Mouse (Mus musculus): Measurements from ENCODE around the gene Gm11077.

Gene Gm11077

DNA sequence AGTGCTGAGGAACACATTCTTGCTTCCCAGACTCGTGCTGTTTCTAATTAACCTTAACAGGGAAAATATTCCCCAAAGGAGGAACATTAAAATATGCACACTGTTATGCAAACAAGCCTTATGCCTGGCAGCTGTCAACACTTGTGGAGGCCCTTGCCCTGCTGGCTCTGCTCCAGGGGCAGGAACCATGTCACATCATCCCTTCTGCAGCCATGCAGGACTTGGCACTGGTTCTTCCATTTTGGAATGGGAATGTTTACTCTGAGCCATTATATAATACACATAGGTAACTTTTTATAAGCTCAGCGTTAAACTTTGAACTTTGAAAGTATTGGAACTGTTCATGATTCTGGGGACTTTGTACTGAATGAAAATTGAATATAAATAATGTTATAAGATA, 18.5 kb downstream of the Gm11077 start:
- DNase-seq (ENCODE audit: low spot score in 2 of 2), result no peak

GRCm38 (mm10) chr6:140750371-140751080, 21.4 kb downstream of the Gm11077 start:
- no peak for DNase-seq (ENCODE audit: low spot score in 2 of 2)

GRCm38 (mm10) chr6:140766365-140766764, 37.3 kb downstream of the Gm11077 start:
- peak; percentile 50 to 70 for DNase-seq (ENCODE audit: low spot score in 2 of 2)

DNA sequence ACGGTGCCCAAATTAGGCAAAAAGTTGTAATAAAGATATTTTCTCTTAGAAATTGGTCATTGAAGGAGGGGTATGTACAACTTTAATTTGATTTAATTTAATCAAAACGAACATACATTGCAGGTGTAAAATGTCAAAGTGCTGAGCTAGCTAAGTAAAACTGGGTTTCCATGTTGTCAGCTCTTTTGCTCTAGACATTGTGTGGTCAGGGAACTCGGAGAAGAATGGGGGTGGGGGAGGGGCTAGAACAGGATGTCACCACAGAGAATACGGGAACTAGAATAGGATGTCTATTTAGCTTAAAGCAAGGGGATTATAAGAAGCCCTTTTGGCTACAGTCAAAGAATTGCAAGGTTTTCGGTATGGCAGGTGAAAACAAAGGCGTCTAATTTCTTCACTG, 38.2 kb downstream of the Gm11077 start:
- no peak for DNase-seq (ENCODE audit: low spot score in 2 of 2)

DNA sequence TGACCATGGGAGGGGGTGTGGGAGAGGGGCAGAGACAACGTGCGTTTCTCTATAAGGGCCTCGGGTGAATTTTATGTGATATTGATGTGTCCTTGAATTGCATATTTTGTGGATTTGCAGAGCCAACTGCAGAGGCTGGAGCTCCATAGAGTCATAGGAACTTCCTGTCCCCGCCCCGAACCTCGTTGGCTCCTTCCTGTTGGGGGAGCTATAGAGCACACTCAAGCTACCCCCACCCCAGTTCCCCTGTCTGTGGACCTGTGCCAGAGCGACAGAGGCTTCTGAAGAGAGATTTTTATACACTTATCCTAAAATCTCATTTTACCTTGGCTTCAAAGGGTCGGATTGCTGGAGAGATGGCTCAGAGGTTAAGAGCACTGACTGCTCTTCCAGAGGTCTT, 39.1 kb downstream of the Gm11077 start:
- DNase-seq (ENCODE audit: low spot score in 2 of 2), result peak in 1 of 2 experiments; percentile 29

- DNase-seq (ENCODE audit: low spot score in 2 of 2), result no peak
Observed at GRCm38 (mm10) chr6:140768859-140769640, 40.0 kb downstream of the Gm11077 start.

DNA sequence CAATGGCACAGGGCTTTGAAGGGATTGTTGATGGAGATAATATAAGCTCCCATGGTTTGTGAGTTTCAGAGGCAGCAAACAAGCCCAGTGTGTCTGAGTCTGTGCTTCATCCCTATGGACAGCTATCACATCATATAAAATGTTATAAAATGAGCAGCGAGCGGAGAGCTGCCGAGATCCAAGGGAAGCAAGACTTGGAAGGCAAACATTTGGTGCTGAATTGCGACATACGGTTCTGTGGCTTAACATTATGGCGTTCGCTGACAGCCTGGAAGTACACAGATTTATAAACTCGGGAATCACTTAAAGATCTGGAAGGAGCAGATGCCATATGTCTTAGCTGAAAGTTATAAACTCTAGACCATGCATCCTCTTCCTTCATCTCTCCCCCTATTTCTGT, 47.2 kb downstream of the Gm11077 start:
- DNase-seq (ENCODE audit: low spot score in 2 of 2), result peak; percentile 45 to 69

DNA sequence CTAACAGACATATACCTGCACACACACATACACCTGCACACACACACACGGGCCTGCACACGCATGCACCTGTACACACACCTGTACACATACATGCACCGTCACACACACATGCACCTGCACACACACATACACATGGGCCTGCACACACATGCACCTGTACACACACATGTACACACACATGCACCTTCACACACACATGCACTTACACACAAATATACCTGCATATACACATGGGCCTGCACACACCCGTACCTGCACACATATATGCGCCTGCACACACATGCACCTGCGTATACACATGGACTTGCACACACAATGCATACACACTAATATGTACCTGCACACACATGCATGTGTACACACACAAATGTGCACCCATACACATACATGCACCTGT, 53.4 kb downstream of the Gm11077 start:
- no peak for DNase-seq (ENCODE audit: low spot score in 2 of 2)

DNA sequence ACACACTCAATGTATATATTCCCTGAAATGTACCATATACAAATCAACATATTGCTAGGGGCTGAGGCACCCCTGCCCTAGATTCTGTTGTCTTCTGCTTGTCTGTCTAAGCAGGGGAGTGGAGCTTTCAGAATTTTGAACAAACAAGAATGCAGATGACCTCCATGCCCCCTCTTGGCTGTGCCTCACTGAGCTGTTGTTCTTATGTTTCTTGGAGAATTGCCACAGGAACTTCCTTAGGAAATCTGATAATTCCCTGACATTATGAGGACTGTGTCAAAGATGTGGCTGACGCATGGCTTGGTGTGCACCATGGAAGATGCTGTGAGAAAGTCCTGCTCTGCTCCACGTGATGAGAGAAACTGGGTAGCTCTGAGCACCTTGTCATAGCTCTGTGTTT, 57.0 kb downstream of the Gm11077 start:
- DNase-seq (ENCODE audit: low spot score in 2 of 2), result no peak

DNA sequence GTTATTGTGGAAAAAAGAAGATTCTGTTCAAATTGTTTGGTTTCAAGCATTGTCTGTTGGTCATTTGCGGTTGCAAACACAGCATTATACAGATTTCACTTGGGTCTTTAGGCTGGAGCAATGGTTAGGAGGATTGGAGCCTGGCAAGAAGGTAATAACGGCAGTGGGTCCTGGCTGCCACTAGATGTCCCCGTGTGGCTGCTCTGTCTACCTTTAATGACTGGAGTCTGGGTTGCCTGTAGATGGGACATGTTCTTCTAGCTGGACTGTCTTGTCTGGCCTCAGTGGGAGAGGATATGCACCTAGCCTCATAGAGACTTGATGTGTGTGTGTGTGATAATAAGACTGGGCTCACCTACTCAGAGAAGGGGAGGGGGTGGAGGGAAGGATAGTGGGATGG, 60.8 kb downstream of the Gm11077 start:
- DNase-seq (ENCODE audit: low spot score in 2 of 2), result no peak

DNA sequence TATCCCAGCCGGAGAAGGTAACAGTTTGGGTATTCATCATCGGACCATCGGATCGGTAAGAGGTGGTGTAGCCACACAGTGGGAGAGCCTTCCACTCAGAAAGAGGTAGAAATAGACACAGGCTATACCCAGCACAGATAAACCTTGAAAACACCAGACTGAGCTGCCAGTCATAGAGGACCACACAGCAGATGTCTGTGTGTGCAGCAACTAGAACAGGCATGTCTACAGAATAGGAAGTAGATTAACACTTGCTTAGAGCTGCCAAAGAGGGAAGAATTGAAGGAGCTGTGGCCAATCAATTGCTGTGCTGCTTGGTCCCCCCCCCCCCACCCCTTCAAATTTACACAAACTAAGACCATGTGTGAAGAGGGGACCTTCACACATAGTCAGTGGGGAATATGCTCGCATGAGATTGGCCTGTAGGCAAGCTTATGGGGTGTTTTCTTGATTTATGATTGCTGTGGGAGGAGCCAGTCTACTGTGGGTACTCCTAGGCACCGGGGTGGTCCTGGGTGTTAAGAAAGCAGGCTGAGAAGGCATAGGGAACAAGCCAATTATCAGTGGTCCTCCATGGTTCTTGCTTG, 64.7 kb downstream of the Gm11077 start:
- DNase-seq (ENCODE audit: low spot score in 2 of 2), result peak in 1 of 2 experiments; percentile 38

DNA sequence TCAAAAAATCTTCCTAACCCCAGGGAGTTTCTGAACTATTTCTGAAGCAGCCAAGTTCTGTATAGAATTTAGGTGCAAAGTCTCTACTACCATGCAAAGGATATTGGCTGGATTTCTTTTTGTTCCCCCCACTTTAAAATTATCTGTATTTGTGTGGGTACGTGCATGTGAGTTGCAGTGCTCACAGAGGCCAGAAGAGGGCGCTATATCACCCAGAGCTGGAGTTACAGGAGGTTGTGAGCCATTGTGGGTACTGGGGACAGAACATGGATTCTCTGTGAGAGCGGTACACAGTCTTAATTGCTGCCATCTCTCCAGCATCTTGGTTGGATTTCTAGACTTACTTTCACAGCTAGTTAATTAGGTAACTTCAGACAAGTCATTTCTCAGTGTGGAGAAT, 69.8 kb downstream of the Gm11077 start:
- no peak for DNase-seq (ENCODE audit: low spot score in 2 of 2)

DNA sequence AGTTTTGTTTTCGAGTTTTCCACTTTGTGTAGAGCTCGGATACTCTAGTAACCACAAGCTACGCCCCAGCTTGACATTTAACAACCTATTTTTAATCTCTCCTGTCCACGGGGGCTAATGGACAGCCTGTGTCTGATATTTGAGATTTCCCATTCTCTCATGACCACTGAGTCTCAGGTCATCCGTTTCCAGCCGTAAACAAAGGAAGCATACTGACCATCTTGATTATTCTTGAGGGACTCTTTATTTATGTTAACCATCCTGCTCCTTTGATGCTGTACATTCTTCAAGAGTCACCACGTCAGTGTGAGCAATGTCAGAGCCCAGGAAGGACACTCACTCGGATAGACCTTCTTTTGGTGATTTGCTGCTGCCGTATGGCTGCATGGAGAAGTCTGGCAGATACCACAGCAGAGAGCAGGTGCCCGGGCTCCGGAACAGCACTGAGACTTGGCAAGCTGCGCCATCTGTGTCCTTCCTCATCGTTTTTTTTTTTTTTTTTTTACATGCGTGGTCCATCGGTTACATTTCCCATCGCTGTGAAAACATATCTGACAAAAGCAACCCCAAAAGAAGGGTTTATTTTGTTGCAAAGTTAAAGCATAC, 70.5 kb downstream of the Gm11077 start:
- no peak for DNase-seq (ENCODE audit: low spot score in 2 of 2)

DNA sequence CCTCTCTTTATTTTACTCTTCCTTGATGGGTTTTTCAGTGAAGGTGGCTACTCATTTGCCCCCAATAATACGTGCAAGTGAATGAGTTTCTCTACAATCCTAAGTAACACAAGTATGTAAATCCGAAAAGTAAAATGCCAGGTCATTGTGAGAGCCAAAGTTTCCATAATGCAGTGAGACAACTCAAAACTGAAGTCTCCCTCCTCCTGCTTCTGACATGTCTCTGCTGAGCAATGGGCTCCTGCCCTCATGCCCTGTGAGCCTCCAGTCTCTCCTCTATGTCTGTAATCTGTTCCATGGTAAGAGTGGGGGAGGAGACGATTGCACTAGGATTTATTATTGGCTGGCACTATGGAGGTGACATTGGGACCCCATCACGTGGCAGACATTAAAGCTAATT, 71.5 kb downstream of the Gm11077 start:
- no peak for DNase-seq (ENCODE audit: low spot score in 2 of 2)
